Mouse (Mus musculus): ENCODE measurements around the gene 1500015O10Rik.

DNA sequence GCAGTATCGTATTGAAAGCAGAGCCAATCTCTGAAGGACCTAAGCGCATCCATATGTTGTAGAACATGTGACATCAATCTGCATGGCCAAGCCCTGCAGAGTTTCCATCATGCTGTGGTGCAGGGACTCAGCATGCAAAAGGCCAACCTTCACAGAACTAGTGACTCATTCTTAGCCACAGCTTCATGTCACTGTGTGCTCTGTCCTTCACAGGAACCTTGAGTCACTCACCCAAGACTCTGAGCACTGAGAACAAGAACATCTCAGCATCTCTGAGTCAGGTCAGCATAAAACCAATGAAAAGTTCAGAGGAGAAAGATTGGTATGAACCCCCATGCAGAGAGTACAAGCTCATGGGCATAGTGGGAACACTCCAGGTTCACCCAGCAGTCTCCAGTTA lies 35.9 kb downstream of the 1500015O10Rik start:
- TF ChIP-seq CTCF (IDR thresholded peaks at IDR 0.05; ENCODE audit: control insufficient read depth, insufficient read depth, insufficient replicate concordance, low read depth, low read length) (no peak), POLR2A (IDR thresholded peaks at IDR 0.05; ENCODE audit: control insufficient read depth, low read depth, low read length) (no peak)

Data from testis, adult 2 months (tissue).